Mouse (Mus musculus) limb, embryonic 11.5 days (tissue): ENCODE measurements around the gene Fxr2. TPM values are rescaled to one million over a fixed set of nuclear protein-coding genes. Genes with fewer than 3 reads are reported as not detected.
A peak's percentile ranks its signal among the peaks of the same experiment; 100 is the strongest.

ENCODE experiments used
- ATAC-seq: fragments of 200-750 bp; cut with Nextera tagmentation; 2 replicates; pipeline ENCODE4 v1.8.0; 2017; ENCODE audit warnings: low read depth; ENCODE audit not compliant: insufficient number of reproducible peaks, low FRiP score, low TSS enrichment
- DNase-seq: peaks from one replicate; pipeline ENCODE4 v3.0.0-alpha.2; 2015; ENCODE audit warnings: low spot score
- H3K27ac ChIP-seq: fragments of 300-500 bp; sonication (generic); replicated peaks from 2 replicates; pipeline ENCODE4 v1.5.1; 2014; ENCODE audit warnings: low read depth, mild to moderate bottlenecking, low read length
- H3K27me3 ChIP-seq: fragments of 300-500 bp; sonication (generic); 2 replicates; pipeline ENCODE4 v1.6.1; 2014; ENCODE audit warnings: mild to moderate bottlenecking, low read length, mixed read lengths; ENCODE audit not compliant: control insufficient read depth, insufficient read depth
- H3K36me3 ChIP-seq: fragments of 300-500 bp; sonication (generic); 2 replicates; pipeline ENCODE4 v1.6.1; 2014; ENCODE audit warnings: mild to moderate bottlenecking, low read length, moderate library complexity, mixed read lengths; ENCODE audit not compliant: control insufficient read depth, insufficient read depth
- H3K4me1 ChIP-seq: fragments of 300-500 bp; sonication (generic); 2 replicates; pipeline ENCODE4 v1.6.1; 2014; ENCODE audit warnings: low read length, mixed read lengths; ENCODE audit not compliant: control insufficient read depth, insufficient read depth
- H3K4me2 ChIP-seq: fragments of 300-500 bp; sonication (generic); 2 replicates; pipeline ENCODE4 v1.6.1; 2014; ENCODE audit warnings: low read depth, mild to moderate bottlenecking, moderate library complexity; ENCODE audit not compliant: severe bottlenecking
- H3K4me3 ChIP-seq: fragments of 300-500 bp; sonication (generic); 2 replicates; pipeline ENCODE4 v1.5.1; 2014; ENCODE audit warnings: low read depth, low read length
- H3K9ac ChIP-seq: fragments of 300-500 bp; sonication (generic); 2 replicates; pipeline ENCODE4 v1.6.1; 2014; ENCODE audit warnings: mild to moderate bottlenecking, low read length
- H3K9me3 ChIP-seq: fragments of 300-500 bp; sonication (generic); 2 replicates; pipeline ENCODE4 v1.6.1; 2016; ENCODE audit warnings: low read length; ENCODE audit not compliant: control insufficient read depth
- WGBS: fragments of 180-500 bp; shearing (Covaris S2); extraction: QIAGEN DNeasy Blood & Tissue Kit; methylation state at CpG from one replicate; pipeline ENCODE4 v1.1.7; 2014; 5-methylcytosine and 5-hydroxymethylcytosine counted together
- polyA plus RNA-seq: library from polyadenylated mRNA; unstranded; fragments of >200 nt; fragmentation: Nextera tagmentation; extraction: Ambion mirVana; gene quantifications from 2 replicates; pipeline ENCODE4 v1.2.1, GENCODE M21; 2014

The Fxr2 gene
- polyA plus RNA-seq, 1 experiment from 2014 or later, result 37.5 TPM

DNA sequence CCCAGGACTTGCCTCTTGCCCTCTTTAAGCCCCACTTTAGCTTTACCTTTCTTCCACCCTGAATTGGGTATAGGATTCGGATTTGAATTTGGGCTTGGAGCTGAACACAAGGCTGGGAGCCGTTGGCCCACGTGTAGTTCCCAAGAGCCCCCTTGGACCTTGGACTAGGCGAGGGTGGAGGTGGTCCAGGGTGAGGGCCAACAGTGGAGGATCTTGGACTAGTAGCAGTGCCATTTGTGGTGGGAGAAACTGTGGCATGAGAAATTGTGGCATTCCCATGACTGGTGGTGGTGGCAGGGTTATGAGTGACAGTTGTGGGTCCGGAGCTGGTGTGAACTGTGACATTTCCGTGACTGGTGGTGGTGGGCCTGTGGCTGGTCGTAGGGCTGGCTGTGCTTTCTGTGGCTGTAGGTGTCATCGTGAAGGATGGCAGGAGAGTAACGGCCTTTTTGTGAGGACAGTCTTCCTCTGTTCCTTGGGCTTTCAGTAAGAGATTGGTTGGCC is 32.7 kb downstream of the Fxr2 start:
- H3K4me3 ChIP-seq, result no peak overlapping the region
- WGBS, result 79% methylated on average over 9 of the region's 9 CpGs
- H3K4me1 ChIP-seq, result peaks cover 11% of the 10 kb centered on the region
- H3K36me3 ChIP-seq, result peaks cover 37% of the 10 kb centered on the region
- H3K9ac ChIP-seq, result no peak overlapping the region
- no peaks in the 10 kb centered on the region for H3K9me3 ChIP-seq
- no peaks in the 10 kb centered on the region for H3K27me3 ChIP-seq
- H3K27ac ChIP-seq, result no peak overlapping the region
- H3K4me2 ChIP-seq, result no peak overlapping the region
- no peak for ATAC-seq
- DNase-seq, result no peak

DNA sequence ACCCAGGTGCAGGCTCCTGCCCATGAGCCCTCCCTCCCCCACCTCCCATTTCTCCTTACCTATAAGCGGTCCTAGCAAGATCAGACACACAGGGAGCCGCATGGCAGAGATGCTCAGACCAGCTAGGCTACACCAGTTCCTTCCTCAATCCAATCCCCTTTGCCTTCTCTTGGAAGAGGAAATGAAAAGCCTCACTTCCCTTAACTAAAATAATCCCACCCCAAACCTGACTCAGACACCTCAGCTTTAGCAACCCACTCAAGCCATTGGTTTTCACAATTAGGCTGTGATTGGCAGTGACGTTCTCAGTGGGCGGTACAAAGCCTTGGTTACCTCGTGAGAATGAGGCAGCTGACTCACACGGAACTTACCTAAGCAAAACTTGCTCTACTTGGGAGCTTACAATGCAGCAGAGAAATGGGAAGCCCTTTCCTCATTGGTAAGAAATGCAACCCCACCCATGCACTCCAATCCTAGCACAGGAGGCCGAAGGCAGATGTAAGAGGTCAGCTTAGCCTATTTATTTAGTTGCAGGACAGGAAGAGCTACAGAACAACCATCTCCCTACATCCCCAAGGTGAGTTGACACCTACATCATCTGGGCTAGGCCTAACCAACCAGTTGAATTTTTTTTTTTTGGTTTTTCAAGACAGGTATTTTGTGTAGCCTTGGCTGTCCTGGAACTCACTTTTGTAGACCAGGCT is 33.3 kb downstream of the Fxr2 start, which contains the start of gene Cd68:
Gene Cd68, minus strand, starts transcription at position 193 of the 704 bp plus-strand sequence.
- Histone ChIP-seq H3K9me3 (no peaks in the 10 kb centered on the region), H3K27ac (no peak within 1 kb of the TSS), H3K4me1 (peaks cover 11% of the 10 kb centered on the region), H3K27me3 (no peaks in the 10 kb centered on the region), H3K4me2 (no peak within 1 kb of the TSS), H3K9ac (no peak within 1 kb of the TSS; the same call in 1 of the 2 replicates), H3K4me3 (no peak within 1 kb of the TSS), H3K36me3 (peaks cover 42% of the 10 kb centered on the region)
- WGBS, result 31% methylated on average over 7 of the region's 7 CpGs
- no peak for ATAC-seq
- DNase-seq, result no peak

DNA sequence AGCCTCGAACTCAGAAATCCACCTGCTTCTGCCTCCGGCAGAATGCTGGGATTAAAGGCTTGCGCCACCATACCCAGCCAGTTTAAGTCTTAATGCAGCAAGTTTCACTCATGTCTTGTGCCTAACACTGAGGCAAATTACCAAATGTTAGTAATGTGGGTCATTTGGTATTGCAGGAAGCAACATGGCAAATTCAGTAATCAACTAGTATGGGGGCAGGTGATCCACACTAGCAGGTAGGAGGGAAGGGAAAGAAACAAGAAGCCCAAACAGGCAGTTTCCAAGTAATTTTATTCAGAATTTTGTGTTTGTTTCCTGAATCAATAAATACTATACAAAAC is 33.8 kb downstream of the Fxr2 start:
- WGBS, result 87% methylated on average over 3 of the region's 3 CpGs
- DNase-seq (no peak), ATAC-seq (no peak)
- Histone ChIP-seq H3K36me3 (peaks cover 42% of the 10 kb centered on the region), H3K4me3 (no peak overlapping the region), H3K27ac (no peak overlapping the region), H3K4me2 (no peak overlapping the region), H3K9me3 (no peaks in the 10 kb centered on the region), H3K4me1 (peaks cover 11% of the 10 kb centered on the region), H3K9ac (no peak overlapping the region), H3K27me3 (no peaks in the 10 kb centered on the region)

DNA sequence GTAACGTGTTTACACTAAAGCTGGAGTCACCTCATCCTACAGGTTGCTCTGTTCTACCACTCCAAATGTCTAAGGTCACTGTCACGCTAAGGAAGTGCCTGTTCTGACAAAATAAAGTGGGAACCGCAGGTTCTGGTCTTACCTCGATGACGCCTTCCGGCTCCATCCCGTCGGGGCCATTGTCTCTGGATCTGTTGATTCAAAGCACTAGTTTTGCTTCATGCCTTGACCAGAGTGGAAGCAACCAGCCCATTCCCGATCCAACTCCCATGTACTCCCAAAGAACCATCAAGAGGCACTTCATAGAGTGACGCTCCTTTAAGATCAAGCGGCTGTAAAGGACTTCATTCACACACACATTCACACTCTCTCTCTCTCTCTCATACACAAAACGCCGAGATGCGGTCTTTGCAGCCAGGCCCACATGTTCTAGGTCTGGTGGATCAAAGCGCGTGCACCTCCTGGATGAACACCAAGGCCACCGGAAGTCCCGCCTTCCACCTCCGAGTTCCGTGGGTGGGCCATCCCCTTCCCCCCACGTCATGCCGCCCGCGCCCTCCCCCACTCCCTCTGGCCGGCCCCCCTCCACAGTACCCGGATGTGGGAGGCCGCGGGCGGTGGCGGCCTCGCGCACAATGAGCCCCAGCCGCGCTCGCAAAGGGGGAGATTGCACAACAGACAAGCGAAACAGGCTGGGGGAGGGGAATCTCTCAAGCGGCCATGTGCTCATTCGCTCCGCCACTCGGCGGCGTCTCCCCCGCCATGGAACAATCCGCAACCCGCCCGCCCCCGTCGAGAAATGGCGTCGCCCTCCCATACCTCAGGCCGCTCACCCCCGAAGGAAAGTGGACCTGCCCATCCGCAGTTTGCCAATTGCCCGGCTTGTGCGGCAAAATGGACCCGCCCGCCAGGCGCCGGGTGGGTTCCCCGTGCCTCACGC is 38.3 kb downstream of the Fxr2 start:
- peaks cover 8% of the 10 kb centered on the region; the same call in 1 of the 2 replicates for H3K4me1 ChIP-seq
- peak overlapping the region; percentile 96 for H3K4me2 ChIP-seq
- H3K4me3 ChIP-seq, result peak overlapping the region; percentile 100
- H3K9ac ChIP-seq, result peak overlapping the region; percentile 99
- no peaks in the 10 kb centered on the region for H3K27me3 ChIP-seq
- H3K27ac ChIP-seq, result peak overlapping the region; percentile 96
- peaks cover 37% of the 10 kb centered on the region for H3K36me3 ChIP-seq
- WGBS, result under 1% methylated on average over 60 of the region's 61 CpGs
- no peaks in the 10 kb centered on the region for H3K9me3 ChIP-seq
- DNase-seq, result peak; percentile 97
- peak; percentile 70 for ATAC-seq

DNA sequence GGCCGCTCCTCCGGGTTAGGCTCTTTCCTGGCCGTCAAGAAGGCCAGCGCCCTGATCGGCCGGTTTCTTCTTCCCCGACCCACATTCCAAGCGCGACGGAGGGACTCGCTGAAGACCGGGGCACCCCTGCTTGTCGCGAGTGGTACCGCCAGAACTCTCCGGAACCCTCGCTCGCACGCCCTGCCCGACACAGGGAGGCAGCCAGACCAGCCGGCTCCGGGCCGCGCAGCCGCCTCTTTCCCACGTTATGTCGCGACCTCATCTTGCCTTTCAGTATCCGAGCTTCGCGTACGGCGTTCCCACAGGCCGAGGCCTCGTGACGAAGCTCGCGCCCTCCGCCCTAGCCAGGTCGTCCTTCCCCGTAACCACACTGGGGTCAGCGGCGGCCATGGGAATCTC is 38.9 kb downstream of the Fxr2 start:
- peak; percentile 1; the same call in 1 of the 2 replicates for ATAC-seq
- no peaks in the 10 kb centered on the region for H3K27me3 ChIP-seq
- peaks cover 36% of the 10 kb centered on the region for H3K36me3 ChIP-seq
- under 1% methylated on average over 43 of the region's 43 CpGs for WGBS
- peak overlapping the region; percentile 96; the same call in 1 of the 2 replicates for H3K4me2 ChIP-seq
- no peaks in the 10 kb centered on the region for H3K9me3 ChIP-seq
- peak overlapping the region; percentile 96 for H3K27ac ChIP-seq
- no peak for DNase-seq
- H3K4me3 ChIP-seq, result peak overlapping the region; percentile 100
- H3K4me1 ChIP-seq, result peaks cover 8% of the 10 kb centered on the region; the same call in 1 of the 2 replicates
- H3K9ac ChIP-seq, result peak overlapping the region; percentile 99

DNA sequence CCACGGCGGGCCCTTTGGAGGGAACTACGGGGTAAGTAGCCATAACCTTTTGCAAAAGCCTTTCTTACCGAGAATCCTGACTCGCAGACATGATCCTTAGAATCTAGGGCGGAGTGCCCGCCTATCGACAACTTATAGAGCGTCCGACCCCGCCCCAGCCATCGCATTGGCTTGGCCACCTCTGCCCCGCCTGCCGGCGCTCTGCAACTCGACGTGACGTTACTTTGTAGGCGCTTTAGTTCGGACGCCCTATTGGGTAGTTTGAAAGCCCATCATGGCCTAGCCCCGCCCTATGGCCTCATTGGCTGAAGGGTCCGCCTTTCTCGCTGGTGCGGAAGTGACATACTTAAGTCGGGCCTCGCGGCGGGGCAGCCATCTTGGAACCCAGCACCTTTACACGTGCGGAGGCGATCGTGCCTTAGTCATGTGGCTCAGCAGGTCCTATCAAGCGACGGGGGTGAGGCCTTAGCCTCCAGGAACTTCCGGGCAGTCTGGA is 39.5 kb downstream of the Fxr2 start, which contains the start of gene Eif4a1:
Gene Eif4a1, minus strand, starts transcription at position 213 of the 496 bp plus-strand sequence.
- Histone ChIP-seq H3K9me3 (no peaks in the 10 kb centered on the region), H3K36me3 (peaks cover 36% of the 10 kb centered on the region), H3K27me3 (no peaks in the 10 kb centered on the region), H3K4me3 (peak within 1 kb of the TSS; percentile 100), H3K9ac (peak within 1 kb of the TSS; percentile 99), H3K27ac (peak within 1 kb of the TSS; percentile 96), H3K4me2 (peak within 1 kb of the TSS; percentile 96), H3K4me1 (peaks cover 8% of the 10 kb centered on the region; the same call in 1 of the 2 replicates)
- DNase-seq, result peak; percentile 99
- ATAC-seq, result peak; percentile 99
- WGBS, result under 1% methylated on average over 36 of the region's 36 CpGs

DNA sequence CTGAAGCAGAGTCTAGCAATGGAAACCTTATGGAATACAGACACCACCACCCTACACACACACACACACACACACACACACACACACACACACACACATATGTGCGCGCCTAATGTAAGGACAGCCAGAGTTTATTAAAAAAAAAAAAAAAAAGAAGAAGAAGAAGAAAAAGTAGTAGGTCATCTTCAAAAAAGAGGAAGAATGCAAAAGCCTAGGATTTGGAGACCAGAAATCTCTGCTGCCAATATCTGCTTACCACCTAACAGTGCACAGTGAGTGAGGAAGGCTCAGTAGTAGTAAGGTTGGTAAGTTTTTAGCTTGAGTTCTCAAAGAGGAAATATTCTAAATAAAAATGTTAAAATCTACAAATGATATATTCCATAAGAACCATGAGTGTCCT is 46.4 kb downstream of the Fxr2 start:
- peaks cover 8% of the 10 kb centered on the region; the same call in 1 of the 2 replicates for H3K4me1 ChIP-seq

More for the DNA sequence above, 46.4 kb downstream of the Fxr2 start:
- no peak overlapping the region for H3K9ac ChIP-seq
- DNase-seq (no peak), ATAC-seq (no peak)
- H3K4me2 ChIP-seq, result no peak overlapping the region
- no peaks in the 10 kb centered on the region for H3K9me3 ChIP-seq
- peaks cover 11% of the 10 kb centered on the region; the same call in 1 of the 2 replicates for H3K36me3 ChIP-seq
- no peak overlapping the region for H3K27ac ChIP-seq
- 91% methylated on average over 2 of the region's 2 CpGs for WGBS
- no peaks in the 10 kb centered on the region for H3K27me3 ChIP-seq
- no peak overlapping the region for H3K4me3 ChIP-seq
